In the genomic region with DNA sequence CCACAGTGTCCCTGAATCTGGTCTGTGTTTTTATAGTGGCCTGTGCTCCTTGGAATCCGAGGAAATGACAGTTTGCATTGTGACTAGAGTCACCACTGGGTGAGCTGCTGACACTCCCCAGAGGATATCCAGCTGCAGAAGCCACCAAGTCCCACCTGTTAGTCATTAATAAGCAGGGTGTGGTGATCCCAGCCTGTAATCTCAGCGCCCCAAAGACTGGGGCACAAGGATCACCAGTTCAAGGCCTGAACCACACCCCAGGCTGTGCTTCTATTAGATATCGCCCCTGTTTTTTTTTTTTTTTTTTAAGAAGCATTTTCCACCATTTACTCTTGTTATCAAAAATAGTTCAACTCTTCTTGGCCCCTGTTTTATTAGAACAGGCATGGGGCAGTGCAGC, we compare ENCODE assay signal across 14 mouse cellular contexts. TPM values are rescaled to one million over a fixed set of nuclear protein-coding genes. Genes with fewer than 3 reads are reported as not detected.
DNase-seq lines count a peak whose midpoint lies in the region; ATAC-seq and TF ChIP-seq lines count a peak whose summit lies in the region.
"Had no signal": no experiment of that assay in that cellular context is flagged by ENCODE, and none has a peak within 500 bp of the region (broad histone marks: within the 10 kb centered on the region; RNA-seq: fewer than 3 reads in every experiment).

No protein-coding gene starts in this region.

- ATAC-seq in stomach, embryonic 15.5 days (ENCODE audit: insufficient read depth, low FRiP score, low read depth), result peak; percentile 75; the same call in 1 of the 2 replicates
- no peak for ATAC-seq in stomach, postnatal 0 days (ENCODE audit: low FRiP score, low TSS enrichment)
- ATAC-seq in erythroid progenitor cell, adult 5-6 weeks (replicated peaks; ENCODE audit: low FRiP score, poor library complexity, severe bottlenecking), result peak; percentile 96
- ATAC-seq in liver, embryonic 16.5 days (ENCODE audit: low read depth), result peak; percentile 97
- ATAC-seq: CD4-positive, CD25-positive, alpha-beta regulatory T cell, adult 4 months; midbrain, embryonic 16.5 days had no signal

- H3K9ac ChIP-seq in stomach, embryonic 15.5 days, result no peak overlapping the region
- H3K9ac ChIP-seq in stomach, postnatal 0 days (ENCODE audit: low read length), result no peak overlapping the region
- H3K9ac ChIP-seq in liver, embryonic 16.5 days (ENCODE audit: low read depth, low read length), result 0 out of 2 replicates have a peak overlapping the region, but pooled peaks have one; percentile 25

- no peak for TF ChIP-seq CTCF in stomach, postnatal 0 days (IDR thresholded peaks at IDR 0.05; ENCODE audit: low read depth)

- no peak overlapping the region for H3K4me2 ChIP-seq in stomach, embryonic 15.5 days
- no peak overlapping the region for H3K4me2 ChIP-seq in stomach, postnatal 0 days (replicated peaks; ENCODE audit: low read depth)
- H3K4me2 ChIP-seq in liver, embryonic 16.5 days (ENCODE audit: low read depth, low read length), result peak overlapping the region; percentile 38; the same call in 1 of the 2 replicates

- no peaks in the 10 kb centered on the region for H3K36me3 ChIP-seq in stomach, embryonic 15.5 days
- no peaks in the 10 kb centered on the region for H3K36me3 ChIP-seq in stomach, postnatal 0 days (ENCODE audit: control insufficient read depth, insufficient read depth, low read length)
- no peaks in the 10 kb centered on the region for H3K36me3 ChIP-seq in liver, embryonic 16.5 days (ENCODE audit: control insufficient read depth, insufficient read depth)

- no peaks in the 10 kb centered on the region for H3K27me3 ChIP-seq in stomach, embryonic 15.5 days (replicated peaks)
- no peaks in the 10 kb centered on the region for H3K27me3 ChIP-seq in stomach, postnatal 0 days (ENCODE audit: control insufficient read depth, insufficient read depth, low read length)
- peaks cover 37% of the 10 kb centered on the region for H3K27me3 ChIP-seq in liver, embryonic 16.5 days (ENCODE audit: control insufficient read depth, insufficient read depth, low read depth, low read length)

- H3K4me3 ChIP-seq in stomach, embryonic 15.5 days (replicated peaks), result no peak overlapping the region
- no peak overlapping the region for H3K4me3 ChIP-seq in stomach, postnatal 0 days (ENCODE audit: low read depth, low read length)
- peak overlapping the region; percentile 71 for H3K4me3 ChIP-seq in liver, embryonic 16.5 days (ENCODE audit: low read depth, low read length)

- no peak for TF ChIP-seq EP300 in stomach, postnatal 0 days (optimal IDR thresholded peaks at IDR 0.05)

- 53% methylated on average over 3 of the region's 3 CpGs for WGBS in stomach, embryonic 15.5 days
- WGBS in stomach, postnatal 0 days, result 46% methylated on average over 3 of the region's 3 CpGs
- 24% methylated on average over 3 of the region's 3 CpGs for WGBS in liver, embryonic 16.5 days (ENCODE audit: insufficient replicate concordance)

- H3K27ac ChIP-seq in stomach, embryonic 15.5 days, result no peak overlapping the region
- H3K27ac ChIP-seq in stomach, postnatal 0 days (replicated peaks), result no peak overlapping the region
- H3K27ac ChIP-seq in liver, embryonic 16.5 days (ENCODE audit: low read length), result peak overlapping the region; percentile 90

- no peaks in the 10 kb centered on the region for H3K4me1 ChIP-seq in stomach, embryonic 15.5 days
- H3K4me1 ChIP-seq in stomach, postnatal 0 days (replicated peaks; ENCODE audit: control insufficient read depth, insufficient read depth), result no peaks in the 10 kb centered on the region
- H3K4me1 ChIP-seq in liver, embryonic 16.5 days (ENCODE audit: control insufficient read depth, low read depth, low read length), result peaks cover 37% of the 10 kb centered on the region

- DNase-seq in stomach, postnatal 0 days (ENCODE audit: low spot score), result no peak
- peak; percentile 21 for DNase-seq in yolk sac, embryonic 10.5 days (ENCODE audit: low spot score)
- no peak for DNase-seq in adrenal gland, adult 2 months
- no peak for DNase-seq in kidney, adult 9 months
- DNase-seq in layer of hippocampus, adult 18-20 months (ENCODE audit: low spot score in 2 of 2), result no peak
- DNase-seq: kidney, postnatal 25 days; lung, adult 2 months; right cerebral cortex, postnatal 4 days; thymus, adult 2 months had no signal

- no peaks in the 10 kb centered on the region for H3K9me3 ChIP-seq in stomach, embryonic 15.5 days
- no peaks in the 10 kb centered on the region for H3K9me3 ChIP-seq in stomach, postnatal 0 days (ENCODE audit: control insufficient read depth, low read length)
- H3K9me3 ChIP-seq in liver, embryonic 16.5 days (replicated peaks; ENCODE audit: control insufficient read depth, low read length), result peaks cover 5% of the 10 kb centered on the region; the same call in 1 of the 2 replicates

RNA-seq across cellular contexts. Expression of gene Rragd, which starts 4.2 kb away (rescaled TPM):
- 8.9 and 13.0 TPM in 2 replicates for polyA plus RNA-seq in stomach, embryonic 15.5 days (2015; fragmentation: Nextera tagmentation; extraction: Ambion mirVana)
- 1.7 and 2.8 TPM in 2 replicates for polyA plus RNA-seq in stomach, postnatal 0 days (2015; fragmentation: Nextera tagmentation; extraction: Ambion mirVana)
- 3.2 and 7.1 TPM in 2 replicates for total RNA-seq in erythroid progenitor cell, adult 5-6 weeks (2015; ENCODE audit: low replicate concordance)
- 6.3 and 13.5 TPM in 2 replicates for total RNA-seq in erythroid progenitor cell, adult 5-6 weeks (2017; ENCODE audit: low replicate concordance)
- polyA plus RNA-seq in liver, embryonic 16.5 days (2015; fragmentation: Nextera tagmentation; extraction: Ambion mirVana), result 1.1 and 1.4 TPM in 2 replicates
- total RNA-seq in adrenal gland, adult 2 months (2021), result 10 to 100 TPM in 1 of 2 experiments, 1 to 10 TPM in 1; 7.9 to 14.7 TPM
- 1.0 and 1.1 TPM in 2 replicates for polyA plus RNA-seq in adrenal gland, adult 2 months (2012; rRNA removed)
- 10 to 100 TPM; 64.8 to 70.4 TPM for total RNA-seq in layer of hippocampus, adult 18-20 months (2021)

RNA-seq across cellular contexts. Expression of gene Ankrd6, which starts 36.4 kb away (rescaled TPM):
- 4.5 and 5.4 TPM in 2 replicates for polyA plus RNA-seq in stomach, embryonic 15.5 days (2015; fragmentation: Nextera tagmentation; extraction: Ambion mirVana)
- polyA plus RNA-seq in stomach, postnatal 0 days (2015; fragmentation: Nextera tagmentation; extraction: Ambion mirVana), result 2.2 and 2.3 TPM in 2 replicates
- 0.84 and 3.2 TPM in 2 replicates for total RNA-seq in erythroid progenitor cell, adult 5-6 weeks (2015; ENCODE audit: low replicate concordance)
- total RNA-seq in erythroid progenitor cell, adult 5-6 weeks (2017; ENCODE audit: low replicate concordance), result 0.91 and 1.4 TPM in 2 replicates
- polyA plus RNA-seq in liver, embryonic 16.5 days (2015; fragmentation: Nextera tagmentation; extraction: Ambion mirVana), result 0.55 and 0.60 TPM in 2 replicates
- 1 to 10 TPM; 2.2 to 4.6 TPM for total RNA-seq in adrenal gland, adult 2 months (2021)
- 0.56 and 0.75 TPM in 2 replicates for polyA plus RNA-seq in adrenal gland, adult 2 months (2012; rRNA removed)
- total RNA-seq in layer of hippocampus, adult 18-20 months (2021), result 10 to 100 TPM; 36.7 to 42.9 TPM

RNA-seq across cellular contexts. Expression of gene Ube2j1, which starts 44.2 kb away (rescaled TPM):
- polyA plus RNA-seq in stomach, embryonic 15.5 days (2015; fragmentation: Nextera tagmentation; extraction: Ambion mirVana), result 42.3 and 45.4 TPM in 2 replicates
- polyA plus RNA-seq in stomach, postnatal 0 days (2015; fragmentation: Nextera tagmentation; extraction: Ambion mirVana), result 35.1 TPM in 2 replicates
- 36.9 and 49.0 TPM in 2 replicates for total RNA-seq in erythroid progenitor cell, adult 5-6 weeks (2015; ENCODE audit: low replicate concordance)
- total RNA-seq in erythroid progenitor cell, adult 5-6 weeks (2017; ENCODE audit: low replicate concordance), result 34.3 and 34.7 TPM in 2 replicates
- 25.6 and 28.6 TPM in 2 replicates for polyA plus RNA-seq in liver, embryonic 16.5 days (2015; fragmentation: Nextera tagmentation; extraction: Ambion mirVana)
- 10 to 100 TPM; 61.5 to 71.4 TPM for total RNA-seq in adrenal gland, adult 2 months (2021)
- polyA plus RNA-seq in adrenal gland, adult 2 months (2012; rRNA removed), result 12.5 and 14.2 TPM in 2 replicates
- total RNA-seq in layer of hippocampus, adult 18-20 months (2021), result 100 to 1,000 TPM in 1 of 2 experiments, 10 to 100 TPM in 1; 92.7 to 100 TPM
